Mouse (Mus musculus): Measurements from ENCODE around the gene Olfr32. TPM values are rescaled to one million over a fixed set of nuclear protein-coding genes. Genes with fewer than 3 reads are reported as not detected.
"Not testable (repeated sequence)": the region's sequence is repeated elsewhere in the genome, so short reads cannot be mapped to it uniquely, and the experiment has no call there.

The Olfr32 gene
- total RNA-seq (2021), result not detected in 2 replicates
- long read RNA-seq, experiment 1, result 0 reads
- long read RNA-seq, experiment 2, result 0 reads

- DNase-seq, result no peak
Observed at GRCm38 (mm10) chr2:90142196-90142595, at the start of gene Olfr32. Gene Olfr32 (minus strand): TSS chr2:90142296.

DNA sequence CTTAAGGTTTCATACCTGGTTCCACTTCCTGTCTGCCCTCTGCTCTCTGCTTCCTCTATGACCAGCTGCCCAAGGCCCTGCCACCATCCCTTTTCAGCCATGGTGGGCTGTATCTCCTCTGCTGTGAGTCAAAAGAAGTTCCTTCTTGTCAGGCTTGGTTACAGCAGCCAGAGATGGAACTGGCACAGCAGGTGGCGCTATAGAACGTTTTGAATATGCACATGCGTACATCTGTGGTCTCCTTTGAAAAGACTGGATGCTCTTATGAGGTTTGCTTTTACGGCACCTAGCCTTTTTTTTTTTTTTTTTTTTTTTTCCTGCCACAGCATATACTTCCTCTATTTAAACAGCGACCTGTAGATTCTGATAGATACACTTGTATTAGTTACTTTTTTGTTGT, 45.0 kb upstream of the Olfr32 start:
- not testable (repeated sequence) for DNase-seq

- not testable (repeated sequence) for DNase-seq
Observed at GRCm38 (mm10) chr2:90186082-90186481, 44.0 kb upstream of the Olfr32 start.

DNA sequence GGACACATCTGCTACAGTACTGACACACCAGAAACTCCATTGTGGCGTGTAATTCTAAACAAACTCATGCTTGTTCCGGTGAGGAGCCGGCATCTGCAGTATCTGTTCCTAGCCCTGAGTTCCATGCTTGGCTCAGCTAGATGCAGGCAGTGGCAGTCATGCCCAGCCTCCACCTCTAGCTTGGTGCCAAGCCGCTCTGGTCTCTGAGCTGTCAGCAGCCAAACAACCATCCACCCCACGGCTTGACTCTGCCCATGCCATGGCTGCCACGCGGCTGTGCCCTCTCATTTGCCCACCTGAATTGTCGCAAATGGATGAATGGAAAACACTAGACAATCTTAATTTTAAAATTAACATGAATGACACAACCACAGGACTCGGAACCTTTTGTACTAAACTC, 11.8 kb upstream of the Olfr32 start:
- DNase-seq, result no peak

DNA sequence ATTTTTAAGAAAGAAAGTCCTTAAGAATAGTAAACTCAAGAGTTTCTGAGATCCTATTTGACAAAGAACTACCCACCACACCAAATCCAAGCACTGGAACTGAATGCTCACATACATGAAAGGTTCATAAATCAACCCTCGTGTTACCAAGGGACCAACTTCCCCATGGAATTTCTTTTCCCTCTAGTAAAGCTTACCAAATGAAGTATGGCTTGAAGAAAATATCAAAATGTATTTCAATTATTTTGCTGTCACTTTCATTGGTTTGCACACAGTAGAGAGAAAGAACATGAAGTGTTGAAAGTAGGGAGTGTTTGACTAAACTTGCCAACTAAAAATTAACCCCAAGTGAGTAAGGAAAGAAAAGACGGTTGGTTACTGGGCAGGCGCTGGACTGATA, 10.9 kb upstream of the Olfr32 start, which contains the start of gene Olfr1270:
Gene Olfr1270 (minus strand): TSS at position 101 of the 400 bp plus-strand sequence.
- no peak for DNase-seq

DNA sequence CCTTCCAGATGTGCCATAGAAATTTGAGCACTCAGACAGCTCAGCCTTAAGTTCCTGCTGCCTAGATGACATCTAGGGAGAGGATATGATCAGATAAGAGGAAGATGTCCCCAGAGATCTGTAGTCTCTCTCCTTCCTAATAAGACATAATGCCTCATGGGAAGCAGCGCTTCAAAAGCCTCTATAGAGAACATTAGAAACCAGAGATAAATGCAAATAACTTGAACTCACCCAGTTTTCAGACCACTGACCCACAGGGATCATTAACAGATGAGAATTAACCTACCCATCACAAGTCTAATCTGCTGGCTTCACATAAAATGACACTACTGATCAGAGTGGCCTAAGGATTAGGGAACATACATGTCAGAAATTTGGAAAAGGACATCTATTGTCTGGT, 20.8 kb downstream of the Olfr32 start, which contains the start of gene Olfr1269:
Gene Olfr1269 (minus strand): TSS at position 101 of the 400 bp plus-strand sequence.
- DNase-seq, result no peak

Other genes starting within 250 kb of the Olfr32 start
- not detected in 2 replicates for gene Olfr1258, start 215.0 kb downstream of the Olfr32 start, total RNA-seq (2021)
- gene Olfr1259, start 193.6 kb downstream of the Olfr32 start, total RNA-seq (2021), result not detected in 2 replicates
- gene Olfr1260, start 168.0 kb downstream of the Olfr32 start, total RNA-seq (2021), result not detected in 2 replicates
- gene Olfr1261, start 151.1 kb downstream of the Olfr32 start, total RNA-seq (2021), result not detected in 2 replicates
- gene Olfr1262, start 142.2 kb downstream of the Olfr32 start, total RNA-seq (2021), result not detected in 2 replicates
- not detected in 2 replicates for gene Olfr1263, start 130.2 kb downstream of the Olfr32 start, total RNA-seq (2021)
- not detected in 2 replicates for gene Olfr1264, start 116.7 kb downstream of the Olfr32 start, total RNA-seq (2021)
- gene Olfr1265, start 107.0 kb downstream of the Olfr32 start, total RNA-seq (2021), result not detected in 2 replicates
- not detected in 2 replicates for gene Olfr140, start 78.7 kb downstream of the Olfr32 start, total RNA-seq (2021)
- gene Olfr1269, start 20.9 kb downstream of the Olfr32 start, total RNA-seq (2021), result not detected in 2 replicates
- not detected in 2 replicates for gene Olfr1270, start 10.8 kb upstream of the Olfr32 start, total RNA-seq (2021)
- gene Olfr1506, start 82.2 kb upstream of the Olfr32 start, total RNA-seq (2021), result not detected in 2 replicates
- gene Olfr142, start 115.3 kb upstream of the Olfr32 start, total RNA-seq (2021), result not detected in 2 replicates
- not detected in 2 replicates for gene Olfr1271, start 128.7 kb upstream of the Olfr32 start, total RNA-seq (2021)
- gene Olfr1272, start 150.5 kb upstream of the Olfr32 start, total RNA-seq (2021), result not detected in 2 replicates
- gene Gm13769, start 179.9 kb upstream of the Olfr32 start, total RNA-seq (2021), result 0.15 and 0.19 TPM in 2 replicates